Mouse (Mus musculus): Measurements from ENCODE around the gene Slc39a11.

- no peak for TF ChIP-seq POLR2A (IDR thresholded peaks at IDR 0.05; ENCODE audit: low read depth, low read length)
- no peak for TF ChIP-seq CTCF (IDR thresholded peaks at IDR 0.05; ENCODE audit: extremely low read depth, insufficient read length, insufficient replicate concordance, low read depth, low read length)
These were observed 175.8 kb downstream of the Slc39a11 start for GRCm38 (mm10) chr11:113473998-113474534.

Data from small intestine, adult 2 months (tissue).